Mouse (Mus musculus) spleen, adult 12 weeks (tissue): ENCODE measurements around the gene Tmem145.

Experiments
- DNase-seq: peaks from one replicate; pipeline ENCODE4 v3.0.0; 2022; ENCODE audit warnings: low spot score

Tmem145 gene

GRCm38 (mm10) chr7:25293191-25293739 lies 12.6 kb upstream of the Tmem145 start:
- no peak for DNase-seq

GRCm38 (mm10) chr7:25294495-25294894 lies 11.4 kb upstream of the Tmem145 start:
- DNase-seq, result no peak

- DNase-seq, result no peak
These were observed 10.8 kb upstream of the Tmem145 start for GRCm38 (mm10) chr7:25294960-25295722.

GRCm38 (mm10) chr7:25296945-25297453 lies 8.9 kb upstream of the Tmem145 start:
- DNase-seq, result no peak

GRCm38 (mm10) chr7:25297454-25298325 lies 8.2 kb upstream of the Tmem145 start, which contains the start of gene Pafah1b3:
Gene Pafah1b3 (minus strand): TSS chr7:25297986.
- no peak for DNase-seq

- DNase-seq, result no peak
These were observed 4.8 kb upstream of the Tmem145 start, which contains the start of gene Prr19 for GRCm38 (mm10) chr7:25301063-25301462. Gene Prr19 (plus strand): TSS chr7:25301411.

- DNase-seq, result no peak
These were observed 2.8 kb upstream of the Tmem145 start for GRCm38 (mm10) chr7:25303003-25303684.

- DNase-seq, result no peak
These were observed 2.3 kb upstream of the Tmem145 start for GRCm38 (mm10) chr7:25303685-25304006.

GRCm38 (mm10) chr7:25305481-25305880 lies 425 bp upstream of the Tmem145 start:
- no peak for DNase-seq

- no peak for DNase-seq
These were observed 699 bp downstream of the Tmem145 start for GRCm38 (mm10) chr7:25306614-25306996.

GRCm38 (mm10) chr7:25308702-25309318 lies 2.9 kb downstream of the Tmem145 start:
- DNase-seq, result no peak

- DNase-seq, result no peak
These were observed 3.5 kb downstream of the Tmem145 start for GRCm38 (mm10) chr7:25309425-25309824.

GRCm38 (mm10) chr7:25311193-25311592 lies 5.3 kb downstream of the Tmem145 start:
- no peak for DNase-seq

GRCm38 (mm10) chr7:25313325-25313724 lies 7.4 kb downstream of the Tmem145 start:
- no peak for DNase-seq

GRCm38 (mm10) chr7:25314606-25315305 lies 8.8 kb downstream of the Tmem145 start:
- no peak for DNase-seq

- no peak for DNase-seq
These were observed 9.6 kb downstream of the Tmem145 start for GRCm38 (mm10) chr7:25315306-25316041.

- peak; percentile 79 for DNase-seq
These were observed 10.9 kb downstream of the Tmem145 start, which contains the start of gene Megf8 for GRCm38 (mm10) chr7:25316532-25317445. Gene Megf8 (plus strand): TSS chr7:25317164.

- DNase-seq, result no peak
These were observed 11.6 kb downstream of the Tmem145 start for GRCm38 (mm10) chr7:25317446-25317999.

- DNase-seq, result no peak
These were observed 16.2 kb downstream of the Tmem145 start for GRCm38 (mm10) chr7:25322058-25322484.
